Mouse (Mus musculus) embryonic facial prominence, embryonic 15.5 days (tissue): ENCODE measurements around the gene Actl6b. TPM values are rescaled to one million over a fixed set of nuclear protein-coding genes. Genes with fewer than 3 reads are reported as not detected.

Source experiments
- ATAC-seq: fragments of 200-750 bp; cut with Nextera tagmentation; 2 replicates; pipeline ENCODE4 v1.8.0; 2017; ENCODE audit warnings: low read depth, moderate TSS enrichment; ENCODE audit not compliant: insufficient number of reproducible peaks, low FRiP score, low TSS enrichment
- H3K27ac ChIP-seq: fragments of 300-500 bp; sonication (generic); replicated peaks from 2 replicates; pipeline ENCODE4 v1.5.1; 2015; ENCODE audit warnings: mild to moderate bottlenecking, inconsistent platforms
- H3K27me3 ChIP-seq: fragments of 300-500 bp; sonication (generic); 2 replicates; pipeline ENCODE4 v1.6.1; 2015; ENCODE audit warnings: inconsistent platforms
- H3K36me3 ChIP-seq: fragments of 300-500 bp; sonication (generic); 2 replicates; pipeline ENCODE4 v1.6.1; 2015; ENCODE audit warnings: mild to moderate bottlenecking, inconsistent platforms
- H3K4me1 ChIP-seq: fragments of 300-500 bp; sonication (generic); 2 replicates; pipeline ENCODE4 v1.6.1; 2015; ENCODE audit warnings: inconsistent platforms
- H3K4me2 ChIP-seq: fragments of 300-500 bp; sonication (generic); replicated peaks from 2 replicates; pipeline ENCODE4 v1.6.1; 2015; ENCODE audit warnings: mild to moderate bottlenecking, inconsistent platforms
- H3K4me3 ChIP-seq: fragments of 300-500 bp; sonication (generic); replicated peaks from 2 replicates; pipeline ENCODE4 v1.5.1; 2015; ENCODE audit warnings: mild to moderate bottlenecking, inconsistent platforms
- H3K9ac ChIP-seq: fragments of 300-500 bp; sonication (generic); 2 replicates; pipeline ENCODE4 v1.6.1; 2015; ENCODE audit warnings: inconsistent platforms
- H3K9me3 ChIP-seq: fragments of 300-500 bp; sonication (generic); replicated peaks from 2 replicates; pipeline ENCODE4 v1.6.1; 2016; ENCODE audit warnings: inconsistent platforms
- WGBS: fragments of 180-500 bp; shearing (Covaris S2); methylation state at CpG from one replicate; pipeline ENCODE4 v1.1.7; 2015; 5-methylcytosine and 5-hydroxymethylcytosine counted together
- polyA plus RNA-seq: library from polyadenylated mRNA; unstranded; fragments of >200 nt; fragmentation: Nextera tagmentation; extraction: Ambion mirVana; gene quantifications from 2 replicates; pipeline ENCODE4 v1.2.1, GENCODE M21; 2015

The Actl6b gene
- 1.4 and 2.8 TPM in 2 replicates for polyA plus RNA-seq

DNA sequence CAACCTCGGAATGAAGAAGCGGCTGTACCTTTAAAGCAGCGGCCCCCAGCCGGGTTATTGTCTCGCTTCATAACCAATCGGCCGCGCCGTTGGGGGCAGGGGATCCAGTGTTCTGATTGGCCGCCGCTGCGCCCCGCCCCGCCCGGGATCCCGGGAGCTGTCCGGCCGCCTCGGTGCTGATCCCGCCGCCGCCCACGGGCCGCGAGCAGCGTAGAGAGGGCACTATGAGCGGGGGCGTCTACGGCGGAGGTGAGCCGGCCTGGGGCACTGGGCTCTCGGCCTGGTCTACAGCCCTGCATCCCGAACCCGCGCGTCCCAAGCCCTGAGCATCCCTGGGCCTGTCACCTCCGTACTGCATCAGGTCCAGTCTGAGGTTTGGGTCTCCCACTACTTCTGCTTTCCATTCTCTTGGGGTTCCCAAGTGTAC lies at the start of gene Actl6b:
Gene Actl6b (plus strand): TSS at position 107 of the 427 bp plus-strand sequence.
- Histone ChIP-seq H3K4me2 (peak within 1 kb of the TSS; percentile 47), H3K4me3 (peak within 1 kb of the TSS; percentile 21), H3K9me3 (no peaks in the 10 kb centered on the region), H3K36me3 (no peaks in the 10 kb centered on the region), H3K27ac (no peak within 1 kb of the TSS), H3K4me1 (peaks cover 7% of the 10 kb centered on the region), H3K9ac (no peak within 1 kb of the TSS), H3K27me3 (peaks cover 20% of the 10 kb centered on the region)
- peak; percentile 72 for ATAC-seq
- WGBS = 2% methylated on average over 37 of the region's 37 CpGs

DNA sequence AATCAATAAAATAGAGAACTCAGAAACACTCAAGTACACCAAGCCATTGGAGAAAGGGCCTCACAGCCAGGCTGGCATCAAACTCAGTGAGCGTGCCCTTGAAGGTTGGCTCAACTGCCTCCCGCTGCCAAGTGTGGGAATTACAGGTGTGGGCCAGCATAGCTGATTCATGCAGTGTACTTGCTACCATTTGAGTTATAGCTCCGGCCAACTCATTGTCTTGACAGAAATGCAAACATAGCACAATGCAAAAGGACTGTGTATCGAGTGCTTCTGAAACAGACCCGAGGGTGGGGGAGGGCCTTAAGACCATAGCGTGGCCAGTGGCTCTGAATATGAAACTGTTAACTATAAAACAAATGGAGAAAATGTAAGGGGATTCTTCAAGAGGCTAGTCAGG lies 49.3 kb upstream of the Actl6b start:
- no peaks in the 10 kb centered on the region for H3K27me3 ChIP-seq
- no peak overlapping the region for H3K4me2 ChIP-seq
- peaks cover 11% of the 10 kb centered on the region; the same call in 1 of the 2 replicates for H3K4me1 ChIP-seq
- 81% methylated on average over 6 of the region's 6 CpGs for WGBS
- H3K9me3 ChIP-seq = no peaks in the 10 kb centered on the region
- ATAC-seq = no peak
- H3K36me3 ChIP-seq = peaks cover 7% of the 10 kb centered on the region; the same call in 1 of the 2 replicates
- H3K4me3 ChIP-seq = no peak overlapping the region
- H3K27ac ChIP-seq = no peak overlapping the region
- no peak overlapping the region for H3K9ac ChIP-seq

DNA sequence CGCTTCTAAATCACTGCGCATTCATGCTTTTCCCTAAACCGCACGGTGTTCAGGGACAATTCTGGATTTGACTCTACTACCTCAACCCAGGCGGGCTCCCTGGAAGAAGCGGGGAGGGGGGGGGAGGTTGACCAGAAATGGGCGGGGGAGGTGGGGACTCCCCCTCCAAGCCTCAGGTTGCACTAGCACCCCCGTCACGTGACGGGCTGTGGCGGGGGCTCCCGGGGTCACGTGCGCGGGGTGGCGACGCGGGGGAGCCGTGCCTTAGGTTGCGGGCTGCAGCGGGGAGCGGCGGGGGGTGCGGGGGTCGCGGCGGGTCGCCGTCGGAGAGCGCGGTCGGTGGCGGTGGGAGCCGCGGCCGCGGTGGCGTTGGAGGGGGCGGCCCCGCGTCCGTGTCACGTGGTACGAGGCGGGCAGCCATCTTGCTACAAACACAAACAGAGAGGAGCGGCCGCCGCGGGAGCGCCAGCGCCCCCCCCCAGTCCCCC lies 43.3 kb upstream of the Actl6b start:
- Histone ChIP-seq H3K36me3 (no peaks in the 10 kb centered on the region), H3K27me3 (no peaks in the 10 kb centered on the region), H3K9me3 (no peaks in the 10 kb centered on the region), H3K27ac (peak overlapping the region; percentile 88), H3K4me1 (peaks cover 43% of the 10 kb centered on the region), H3K4me2 (peak overlapping the region; percentile 79), H3K4me3 (peak overlapping the region; percentile 87), H3K9ac (peak overlapping the region; percentile 94)
- WGBS = under 1% methylated on average over 33 of the region's 52 CpGs
- ATAC-seq = peak; percentile 80

DNA sequence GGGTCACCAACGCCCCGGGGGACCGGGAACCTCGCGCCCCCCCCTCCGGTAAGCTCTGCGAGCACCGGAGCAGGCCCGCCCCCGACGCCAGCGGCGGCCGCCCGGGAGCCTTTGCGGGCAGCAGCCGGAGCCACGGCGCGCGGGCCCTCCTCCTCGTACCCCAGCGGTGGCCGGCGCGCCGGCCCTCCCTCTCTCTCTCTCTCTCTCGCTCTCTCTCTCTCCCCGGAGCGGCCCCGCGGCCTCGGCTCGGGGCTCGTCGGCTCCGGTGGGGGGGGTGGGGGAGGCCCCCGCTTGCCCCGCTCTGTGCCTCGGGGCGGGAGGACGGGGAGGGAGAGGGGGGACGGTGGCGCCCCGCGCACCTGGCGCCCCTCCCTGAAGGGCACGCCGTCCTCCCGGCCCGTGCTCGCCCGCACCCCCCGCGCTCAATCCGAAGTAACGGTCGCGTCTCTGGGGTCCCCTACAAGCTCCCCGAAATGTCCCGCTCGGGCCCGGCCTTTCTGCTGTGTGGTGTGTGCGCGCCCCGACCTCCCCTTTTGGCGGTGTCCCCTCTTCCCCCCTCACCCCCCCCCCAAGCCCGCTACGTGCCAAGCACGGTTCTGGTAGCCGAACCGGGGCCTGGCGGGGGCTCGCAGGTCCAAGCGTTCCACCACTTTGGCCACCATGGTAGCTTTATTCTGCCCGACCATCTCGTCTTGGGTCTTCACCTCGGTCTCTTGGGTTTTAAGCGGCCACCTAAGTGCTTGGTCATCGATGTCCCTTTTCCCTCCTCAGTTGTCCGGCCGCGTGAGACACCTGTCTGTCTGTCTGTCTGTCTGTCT lies 42.5 kb upstream of the Actl6b start:
- Histone ChIP-seq H3K36me3 (peaks cover 5% of the 10 kb centered on the region; the same call in 1 of the 2 replicates), H3K9me3 (no peaks in the 10 kb centered on the region), H3K27me3 (no peaks in the 10 kb centered on the region), H3K27ac (peak overlapping the region; percentile 88), H3K4me1 (peaks cover 46% of the 10 kb centered on the region), H3K4me2 (peak overlapping the region; percentile 79), H3K9ac (peak overlapping the region; percentile 94), H3K4me3 (peak overlapping the region; percentile 87)
- WGBS = 1% methylated on average over 61 of the region's 83 CpGs
- peak; percentile 32 for ATAC-seq

DNA sequence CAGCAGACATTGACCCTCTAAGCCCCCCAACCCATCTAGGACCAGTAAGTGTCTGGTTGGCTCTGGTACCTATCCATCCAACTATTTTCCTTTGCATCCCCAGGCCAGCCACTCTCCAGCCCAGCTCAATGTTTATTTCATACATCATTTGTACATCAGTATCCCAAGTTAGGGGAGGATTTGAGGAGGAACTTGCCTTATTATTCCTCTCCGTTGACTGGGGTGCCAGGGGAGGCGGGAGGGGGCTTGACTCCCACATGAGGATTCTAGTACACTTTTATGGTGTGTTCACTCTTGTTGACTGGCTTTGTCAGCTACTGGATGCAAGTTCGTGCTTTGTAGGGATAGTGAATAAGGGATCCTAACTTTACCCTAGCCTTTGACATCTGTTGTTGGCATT lies 41.6 kb upstream of the Actl6b start:
- Histone ChIP-seq H3K36me3 (peaks cover 6% of the 10 kb centered on the region; the same call in 1 of the 2 replicates), H3K4me2 (peak overlapping the region; percentile 79), H3K9ac (peak overlapping the region; percentile 94), H3K27ac (peak overlapping the region; percentile 22; the same call in 1 of the 2 replicates), H3K4me3 (peak overlapping the region; percentile 87), H3K27me3 (no peaks in the 10 kb centered on the region), H3K9me3 (no peaks in the 10 kb centered on the region), H3K4me1 (peaks cover 46% of the 10 kb centered on the region)
- 59% methylated on average over 3 of the region's 3 CpGs for WGBS
- no peak for ATAC-seq

DNA sequence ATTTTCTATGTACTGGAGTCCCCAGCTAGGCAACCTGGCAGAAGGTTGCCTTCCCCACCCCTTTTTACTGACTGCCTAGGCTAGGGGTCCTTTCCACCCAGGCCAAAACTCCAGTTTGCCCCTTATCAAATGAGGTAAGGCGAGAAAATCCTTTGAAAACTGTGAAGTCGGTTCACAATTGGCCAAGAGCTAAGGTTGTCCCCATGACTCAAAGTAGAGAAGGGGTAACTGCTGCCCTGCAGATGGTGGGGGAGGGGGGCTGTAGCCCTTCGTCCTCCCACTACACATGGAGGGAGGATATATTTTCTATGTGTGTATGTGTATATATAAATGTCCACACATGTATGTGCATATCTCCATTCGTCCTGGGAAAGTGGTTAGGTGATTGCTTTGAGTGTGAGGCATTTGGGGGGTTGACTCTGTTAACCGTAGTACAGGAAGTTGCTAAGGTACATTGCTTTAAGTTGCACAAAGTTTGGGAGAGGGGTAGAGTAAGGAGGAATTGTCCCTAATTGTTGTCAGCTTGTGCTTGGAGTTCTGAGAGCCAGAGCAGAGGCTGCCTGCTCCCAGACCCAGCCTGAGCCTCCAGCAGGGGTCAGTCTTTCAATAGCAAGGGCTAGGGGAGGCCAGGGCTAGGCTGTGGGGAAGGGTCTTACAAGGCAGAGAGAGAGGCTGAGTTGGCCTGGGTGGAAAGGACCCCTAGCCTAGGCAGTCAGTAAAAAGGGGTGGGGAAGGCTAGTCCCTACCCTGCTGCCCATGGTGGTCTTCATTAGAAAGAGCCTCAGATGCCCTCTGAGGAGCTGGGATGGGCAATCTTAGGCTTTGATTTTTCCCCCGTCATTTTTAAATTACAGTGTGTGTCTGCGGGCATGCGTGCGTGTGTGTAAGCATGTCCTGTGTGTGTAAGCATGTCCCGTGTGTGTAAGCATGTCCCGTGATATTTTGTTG lies 40.2 kb upstream of the Actl6b start:
- no peak for ATAC-seq
- 69% methylated on average over 11 of the region's 11 CpGs for WGBS
- Histone ChIP-seq H3K9ac (no peak overlapping the region), H3K27ac (no peak overlapping the region), H3K4me2 (0 out of 2 replicates have a peak overlapping the region, but pooled peaks have one; percentile 0), H3K36me3 (peaks cover 15% of the 10 kb centered on the region), H3K4me1 (peaks cover 46% of the 10 kb centered on the region), H3K4me3 (no peak overlapping the region), H3K27me3 (no peaks in the 10 kb centered on the region), H3K9me3 (no peaks in the 10 kb centered on the region)

DNA sequence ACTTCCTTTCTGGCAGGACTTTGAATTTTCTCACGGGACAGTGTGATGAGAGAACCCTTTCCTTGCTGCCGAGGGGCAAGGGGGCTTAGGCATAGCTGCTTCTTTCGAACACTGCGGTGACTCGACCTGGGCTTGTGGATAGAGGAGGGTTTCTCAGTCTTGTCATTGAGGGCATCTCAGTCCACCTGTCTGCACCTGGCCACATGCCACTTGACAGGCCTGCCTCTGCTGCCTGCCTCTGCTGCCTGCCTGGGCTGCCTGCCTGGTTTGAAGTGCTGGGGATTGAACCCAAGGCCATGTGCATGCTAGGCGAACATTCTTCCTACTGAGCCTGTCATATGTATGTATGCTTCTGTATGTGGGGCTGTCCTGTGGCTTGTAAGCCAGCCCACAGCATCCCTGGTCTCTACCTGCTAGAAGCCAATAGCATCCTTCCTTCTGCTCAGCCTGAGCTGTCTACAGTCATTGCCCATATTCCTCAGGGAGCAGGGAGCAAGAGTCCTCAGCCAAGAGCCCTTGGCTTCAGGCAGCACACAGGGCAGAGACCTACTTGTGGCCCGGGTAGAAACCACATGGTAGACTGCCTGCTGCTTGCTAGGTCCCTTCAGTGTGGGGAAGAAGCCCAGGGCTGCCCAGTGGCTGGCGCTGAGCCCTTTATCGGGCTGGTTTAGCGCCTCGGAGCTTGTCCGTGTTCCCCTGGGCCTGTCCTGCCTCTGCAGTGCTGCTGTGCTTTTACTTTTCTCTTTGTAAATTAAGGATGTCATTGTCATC lies 39.2 kb upstream of the Actl6b start:
- Histone ChIP-seq H3K4me2 (no peak overlapping the region), H3K9ac (no peak overlapping the region), H3K4me1 (peaks cover 46% of the 10 kb centered on the region), H3K4me3 (no peak overlapping the region), H3K36me3 (peaks cover 25% of the 10 kb centered on the region), H3K9me3 (no peaks in the 10 kb centered on the region), H3K27me3 (no peaks in the 10 kb centered on the region), H3K27ac (no peak overlapping the region)
- WGBS = 86% methylated on average over 12 of the region's 12 CpGs
- ATAC-seq = no peak

DNA sequence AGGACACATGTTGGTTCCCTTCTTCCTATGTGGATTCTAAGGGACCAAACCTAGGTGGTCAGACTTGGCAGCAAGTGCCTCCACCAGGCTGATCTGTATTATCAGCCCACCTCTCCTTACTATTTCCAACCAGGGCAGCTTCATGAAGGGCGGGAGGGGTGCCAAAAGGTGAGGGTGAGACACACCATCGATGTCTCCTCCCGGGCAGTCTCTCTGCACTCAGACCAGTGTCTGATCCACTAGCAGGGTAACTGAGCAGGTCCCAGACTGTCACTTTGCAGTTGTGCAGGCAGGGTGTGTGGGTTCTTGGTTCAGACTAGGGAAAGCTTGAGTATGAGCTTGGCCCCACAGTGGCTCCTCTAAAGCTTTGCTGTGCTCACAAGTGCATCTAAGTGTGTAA lies 38.5 kb upstream of the Actl6b start:
- Histone ChIP-seq H3K27me3 (no peaks in the 10 kb centered on the region), H3K27ac (no peak overlapping the region), H3K4me3 (no peak overlapping the region), H3K9ac (no peak overlapping the region), H3K36me3 (peaks cover 32% of the 10 kb centered on the region), H3K4me2 (no peak overlapping the region), H3K4me1 (peaks cover 44% of the 10 kb centered on the region), H3K9me3 (no peaks in the 10 kb centered on the region)
- 92% methylated on average over 3 of the region's 3 CpGs for WGBS
- ATAC-seq = no peak

DNA sequence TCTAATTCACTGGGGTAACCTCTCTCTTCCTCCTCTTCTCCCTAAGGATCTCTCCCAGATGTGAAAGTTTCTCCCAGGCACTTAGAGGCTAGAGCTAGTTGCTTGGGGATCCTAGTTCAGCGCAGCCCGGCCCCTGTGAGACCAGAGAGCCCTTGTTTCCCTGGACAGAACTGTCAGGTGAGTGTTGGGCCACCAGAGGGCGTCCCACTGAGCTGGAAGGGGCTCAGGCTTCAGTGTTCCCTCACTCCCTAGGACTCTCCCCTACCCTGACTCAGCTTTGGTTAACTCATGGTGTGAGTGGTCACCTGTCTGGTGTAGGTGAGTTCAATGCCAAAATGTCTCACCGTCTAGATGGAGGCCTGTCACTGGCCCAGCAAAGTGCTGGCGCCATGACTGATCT lies 34.9 kb upstream of the Actl6b start, which contains the start of gene Gigyf1:
Gene Gigyf1 (plus strand): TSS at position 113 of the 400 bp plus-strand sequence.
- 75% methylated on average over 5 of the region's 5 CpGs for WGBS

DNA sequence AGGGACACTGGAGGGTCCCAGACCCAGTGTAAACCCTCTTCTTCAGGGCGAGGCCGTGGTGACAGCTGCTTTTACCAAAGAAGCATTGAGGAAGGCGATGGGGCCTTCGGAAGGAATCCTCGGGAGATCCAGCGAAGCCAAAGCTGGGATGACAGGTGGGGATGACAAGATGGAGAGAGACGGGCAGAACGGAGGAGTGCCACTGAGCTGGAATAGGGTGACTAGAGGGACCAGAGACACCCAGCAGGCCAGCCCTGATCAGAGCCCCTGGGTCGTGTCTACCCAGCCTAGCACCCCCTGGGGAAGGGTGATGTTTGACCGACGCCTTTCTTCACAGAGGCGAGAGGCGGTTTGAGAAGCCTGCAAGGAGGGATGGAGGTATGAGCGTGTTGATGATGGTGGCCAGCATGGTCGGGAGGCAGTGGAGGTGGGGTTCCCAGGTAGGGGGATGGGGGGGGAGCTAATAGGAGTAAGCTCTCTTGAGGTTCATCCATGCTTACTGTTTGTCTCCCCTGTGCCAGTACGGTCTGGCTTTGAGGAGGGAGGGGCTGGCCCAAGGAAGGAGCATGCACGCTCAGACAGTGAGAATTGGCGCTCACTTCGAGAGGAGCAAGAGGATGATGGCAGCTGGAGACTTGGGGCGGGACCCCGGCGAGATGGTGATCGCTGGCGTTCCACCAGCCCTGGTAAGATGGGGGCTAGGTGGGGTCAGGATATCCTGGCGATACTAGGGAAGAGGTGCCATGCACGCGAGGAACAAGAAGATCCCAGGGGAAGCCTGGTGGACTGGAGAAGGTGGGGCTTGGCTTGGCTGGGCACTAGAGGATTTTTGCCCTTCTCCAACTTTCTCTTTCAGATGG lies 33.4 kb upstream of the Actl6b start:
- no peak for ATAC-seq
- no peaks in the 10 kb centered on the region for H3K9me3 ChIP-seq

More for the DNA sequence above, 34.9 kb upstream of the Actl6b start, which contains the start of gene Gigyf1:
- Histone ChIP-seq H3K4me3 (no peak within 1 kb of the TSS), H3K4me2 (no peak within 1 kb of the TSS), H3K9ac (no peak within 1 kb of the TSS), H3K4me1 (peaks cover 18% of the 10 kb centered on the region), H3K27ac (no peak within 1 kb of the TSS), H3K36me3 (peaks cover 68% of the 10 kb centered on the region), H3K9me3 (no peaks in the 10 kb centered on the region), H3K27me3 (no peaks in the 10 kb centered on the region)
- no peak for ATAC-seq

More for the DNA sequence above, 33.4 kb upstream of the Actl6b start:
- Histone ChIP-seq H3K4me1 (peaks cover 5% of the 10 kb centered on the region; the same call in 1 of the 2 replicates), H3K27me3 (no peaks in the 10 kb centered on the region), H3K4me2 (no peak overlapping the region), H3K9ac (no peak overlapping the region), H3K27ac (no peak overlapping the region), H3K36me3 (peaks cover 83% of the 10 kb centered on the region), H3K4me3 (no peak overlapping the region)
- WGBS = 89% methylated on average over 27 of the region's 27 CpGs
